Mouse (Mus musculus) 3T3-L1 (cell line): ENCODE measurements around the gene Psmd13.
"Not testable (repeated sequence)": the region's sequence is repeated elsewhere in the genome, so short reads cannot be mapped to it uniquely, and the experiment has no call there.

ENCODE experiments used
- DNase-seq: peaks from one replicate; pipeline ENCODE4 v3.0.0-alpha.2; 2015; ENCODE audit warnings: low read depth, low spot score

The Psmd13 gene

GRCm38 (mm10) chr7:140856785-140857549, 24.8 kb upstream of the Psmd13 start, which contains the start of gene Ric8a:
TSS of gene Ric8a (plus strand) at chr7:140856957.
- DNase-seq = peak; percentile 81

GRCm38 (mm10) chr7:140857550-140858505, 23.9 kb upstream of the Psmd13 start, which contains the start of gene Bet1l:
TSS of gene Bet1l (minus strand) at chr7:140857577.
- DNase-seq = no peak

GRCm38 (mm10) chr7:140858746-140859145, 23.0 kb upstream of the Psmd13 start:
- DNase-seq = no peak

GRCm38 (mm10) chr7:140859997-140860396, 21.8 kb upstream of the Psmd13 start:
- no peak for DNase-seq

- DNase-seq = no peak
Observed at GRCm38 (mm10) chr7:140860728-140861127, 21.0 kb upstream of the Psmd13 start.

- DNase-seq = no peak
Observed at GRCm38 (mm10) chr7:140864761-140865160, 17.0 kb upstream of the Psmd13 start.

- DNase-seq = no peak
Observed at GRCm38 (mm10) chr7:140874224-140874623, 7.5 kb upstream of the Psmd13 start.

- no peak for DNase-seq
Observed at GRCm38 (mm10) chr7:140877364-140877763, 4.4 kb upstream of the Psmd13 start.

GRCm38 (mm10) chr7:140879355-140879754, 2.4 kb upstream of the Psmd13 start:
- DNase-seq = no peak

- no peak for DNase-seq
Observed at GRCm38 (mm10) chr7:140880419-140880818, 1.3 kb upstream of the Psmd13 start.

GRCm38 (mm10) chr7:140880865-140881515, 778 bp upstream of the Psmd13 start:
- DNase-seq = peak; percentile 4

- DNase-seq = no peak
Observed at GRCm38 (mm10) chr7:140882469-140882803, 668 bp downstream of the Psmd13 start.

- not testable (repeated sequence) for DNase-seq
Observed at GRCm38 (mm10) chr7:140890636-140891035, 8.9 kb downstream of the Psmd13 start.

- no peak for DNase-seq
Observed at GRCm38 (mm10) chr7:140894031-140894430, 12.3 kb downstream of the Psmd13 start.

- no peak for DNase-seq
Observed at GRCm38 (mm10) chr7:140894611-140895010, 12.8 kb downstream of the Psmd13 start.

GRCm38 (mm10) chr7:140897863-140898262, 16.1 kb downstream of the Psmd13 start:
- DNase-seq = no peak

- DNase-seq = no peak
Observed at GRCm38 (mm10) chr7:140899121-140899520, 17.4 kb downstream of the Psmd13 start.

- no peak for DNase-seq
Observed at GRCm38 (mm10) chr7:140900220-140900619, 18.5 kb downstream of the Psmd13 start, which contains the start of gene Cox8b. TSS of gene Cox8b (minus strand) at chr7:140900446.

GRCm38 (mm10) chr7:140902036-140902875, 20.5 kb downstream of the Psmd13 start:
- DNase-seq = no peak

GRCm38 (mm10) chr7:140903212-140903611, 21.4 kb downstream of the Psmd13 start:
- peak; percentile 74 for DNase-seq

GRCm38 (mm10) chr7:140905642-140906081, 23.9 kb downstream of the Psmd13 start:
- DNase-seq = no peak
